19 mouse cellular contexts compared by ENCODE assay signal in the genomic region with DNA sequence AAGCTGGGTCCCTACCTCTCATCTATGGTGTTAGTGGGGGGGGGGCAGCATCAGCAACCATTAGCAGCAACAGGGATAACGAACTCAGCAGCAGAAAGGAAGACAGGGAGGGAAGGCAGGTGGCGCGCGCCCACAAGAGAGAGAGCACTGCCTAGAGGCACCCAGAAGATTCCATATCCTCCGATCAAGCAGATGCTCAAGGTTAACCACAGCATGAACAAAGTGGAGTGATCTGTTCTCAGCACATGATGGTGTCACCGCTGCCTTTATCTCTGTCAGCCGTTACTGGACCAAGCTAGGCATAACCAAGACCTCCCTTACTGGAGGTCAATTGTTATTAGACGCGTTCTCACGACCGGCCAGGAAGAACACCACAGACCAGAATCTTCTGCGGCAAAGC.
A peak's percentile ranks its signal among the peaks of the same experiment; 100 is the strongest.
DNase-seq lines count a peak whose midpoint lies in the region.
"Had no signal": no experiment of that assay in that cellular context is flagged by ENCODE, and none has a peak within 500 bp of the region (broad histone marks: within the 10 kb centered on the region; RNA-seq: fewer than 3 reads in every experiment).

No protein-coding gene starts in this region.

- peak; percentile 25 for DNase-seq in heart, adult 11 months
- DNase-seq in heart, adult 8-10 months (ENCODE audit: low spot score) = no peak
- DNase-seq in ES-CJ7 (ENCODE audit: low read depth, low spot score) = peak; percentile 85
- peak; percentile 84 for DNase-seq in R1 (ENCODE audit: low read depth, low spot score)
- DNase-seq in ZHBTc4 (ENCODE audit: low read depth, low spot score) = peak; percentile 79
- DNase-seq in gastrocnemius, postnatal 10 days = no peak
- no peak for DNase-seq in thymus, postnatal 10 days (ENCODE audit: low spot score in 2 of 2)
- no peak for DNase-seq in lung, adult 18-20 months
- DNase-seq: adrenal gland, adult 2 months; adrenal gland, adult 8-10 months; adrenal gland, postnatal 14 days; adrenal gland, postnatal 25 days; adrenal gland, postnatal 36 days; B cell, adult 2 months; cerebellum, adult 11 months; cerebellum, adult 11-12 months; cerebellum, adult 18-20 months; cerebellum, adult 2 months; cerebellum, adult 8-10 months had no signal

Comparison
In these comparisons a context has a peak if more than half of its experiments do, and no peak if none do; other contexts are left out.
1. DNase-seq: peak in heart, adult 11 months (single experiment), ES-CJ7 (single experiment), R1 (single experiment) and ZHBTc4 (single experiment); none in heart, adult 8-10 months (single experiment), gastrocnemius, postnatal 10 days (single experiment), thymus, postnatal 10 days (0 of 2) and lung, adult 18-20 months (0 of 2).